Mouse (Mus musculus): ENCODE results near the gene Ubr7.

Ubr7 gene

GRCm38 (mm10) chr12:102757689-102758402 is at the start of gene Ubr7, which contains the start of the genes Gm28051 and Gon7:
Ubr7 (plus strand) TSS chr12:102757967.
Gm28051 (minus strand) TSS chr12:102757765.
Gon7 (minus strand) TSS chr12:102757803.
- DNase-seq, result peak; percentile 96

- DNase-seq, result no peak
Measured at GRCm38 (mm10) chr12:102708220-102708619, 49.5 kb upstream of the Ubr7 start.

- DNase-seq, result no peak
Measured at GRCm38 (mm10) chr12:102709896-102710295, 47.9 kb upstream of the Ubr7 start.

GRCm38 (mm10) chr12:102710851-102711375 is 46.9 kb upstream of the Ubr7 start:
- DNase-seq, result peak; percentile 90

- DNase-seq, result no peak
Measured at GRCm38 (mm10) chr12:102713153-102713865, 44.5 kb upstream of the Ubr7 start.

GRCm38 (mm10) chr12:102714116-102714515 is 43.7 kb upstream of the Ubr7 start:
- DNase-seq, result no peak

GRCm38 (mm10) chr12:102714654-102715395 is 42.9 kb upstream of the Ubr7 start:
- DNase-seq, result no peak

GRCm38 (mm10) chr12:102719552-102720315 is 38.0 kb upstream of the Ubr7 start:
- no peak for DNase-seq

GRCm38 (mm10) chr12:102722451-102722850 is 35.3 kb upstream of the Ubr7 start:
- DNase-seq, result no peak

GRCm38 (mm10) chr12:102722966-102723365 is 34.8 kb upstream of the Ubr7 start:
- no peak for DNase-seq

- DNase-seq, result no peak
Measured at GRCm38 (mm10) chr12:102723861-102724260, 33.9 kb upstream of the Ubr7 start.

GRCm38 (mm10) chr12:102725146-102725545 is 32.6 kb upstream of the Ubr7 start:
- DNase-seq, result no peak

- no peak for DNase-seq
Measured at GRCm38 (mm10) chr12:102725761-102726175, 32.0 kb upstream of the Ubr7 start.

- DNase-seq, result peak; percentile 68
Measured at GRCm38 (mm10) chr12:102729855-102730797, 27.6 kb upstream of the Ubr7 start.

GRCm38 (mm10) chr12:102730798-102731619 is 26.8 kb upstream of the Ubr7 start:
- no peak for DNase-seq

- DNase-seq, result no peak
Measured at GRCm38 (mm10) chr12:102733381-102733780, 24.4 kb upstream of the Ubr7 start.

- no peak for DNase-seq
Measured at GRCm38 (mm10) chr12:102739096-102739495, 18.7 kb upstream of the Ubr7 start.

- DNase-seq, result no peak
Measured at GRCm38 (mm10) chr12:102740285-102740684, 17.5 kb upstream of the Ubr7 start.

GRCm38 (mm10) chr12:102742056-102742455 is 15.7 kb upstream of the Ubr7 start:
- DNase-seq, result no peak

- no peak for DNase-seq
Measured at GRCm38 (mm10) chr12:102743036-102743588, 14.7 kb upstream of the Ubr7 start.

Data from cerebellum, adult 8-10 months (tissue).